Mouse (Mus musculus) olfactory bulb, adult 2 months (tissue): ENCODE data around the gene Dhx16. TPM values are rescaled to one million over a fixed set of nuclear protein-coding genes. Genes with fewer than 3 reads are reported as not detected.

Experiments used
- H3K27ac ChIP-seq: fragments of 200-500 bp; 2 replicates; pipeline ENCODE4 v1.5.1; 2012; ENCODE audit warnings: low read depth, low read length; ENCODE audit not compliant: insufficient read depth
- H3K4me1 ChIP-seq: fragments of 200-500 bp; 2 replicates; pipeline ENCODE4 v1.6.1; 2012; ENCODE audit warnings: low read length; ENCODE audit not compliant: control insufficient read depth, insufficient read depth
- H3K4me3 ChIP-seq: fragments of 200-500 bp; 2 replicates; pipeline ENCODE4 v1.5.1; 2012; ENCODE audit warnings: mild to moderate bottlenecking, low read depth, low read length, moderate library complexity; ENCODE audit not compliant: insufficient read depth
- CTCF ChIP-seq: fragments of 200-500 bp; IDR thresholded peaks from 2 replicates; pipeline ENCODE4 v1.5.1; 2012; ENCODE audit warnings: low read depth, mild to moderate bottlenecking, low read length, moderate library complexity; ENCODE audit not compliant: insufficient read depth
- POLR2A ChIP-seq: fragments of 200-500 bp; IDR thresholded peaks from 2 replicates; pipeline ENCODE4 v1.6.1; 2012; ENCODE audit warnings: mild to moderate bottlenecking, low read depth, low read length, moderate library complexity; ENCODE audit not compliant: insufficient read depth
- WGBS: fragments of 180-500 bp; shearing (Covaris S2); methylation state at CpG from one replicate; pipeline ENCODE4 v1.1.7; 2018; 5-methylcytosine and 5-hydroxymethylcytosine counted together
- polyA plus RNA-seq: library from polyadenylated mRNA; stranded (reverse); fragments of >200 nt; gene quantifications from 2 replicates; pipeline ENCODE4 v1.2.4, GENCODE M21; 2012; ENCODE audit warnings: low replicate concordance; ENCODE audit not compliant: missing spikeins, insufficient read depth, insufficient read length

The Dhx16 gene
- polyA plus RNA-seq, 1 experiment = not detected

GRCm38 (mm10) chr17:35868165-35868820 lies 11.3 kb upstream of the Dhx16 start:
- 43% methylated on average over 17 of the region's 17 CpGs for WGBS
- Histone ChIP-seq H3K4me1 (peaks cover 47% of the 10 kb centered on the region), H3K27ac (peak overlapping the region; percentile 17; the same call in 1 of the 2 replicates)

GRCm38 (mm10) chr17:35868961-35869345 lies 10.7 kb upstream of the Dhx16 start:
- TF ChIP-seq CTCF = no peak
- TF ChIP-seq POLR2A = no peak
- H3K27ac ChIP-seq = peak overlapping the region; percentile 17; the same call in 1 of the 2 replicates
- peak overlapping the region; percentile 53 for H3K4me3 ChIP-seq
- WGBS = 17% methylated on average over 7 of the region's 7 CpGs
- H3K4me1 ChIP-seq = peaks cover 51% of the 10 kb centered on the region

More at GRCm38 (mm10) chr17:35868165-35868820, 11.3 kb upstream of the Dhx16 start:
- peak overlapping the region; percentile 53 for H3K4me3 ChIP-seq
- TF ChIP-seq CTCF (no peak), POLR2A (no peak)

- 21% methylated on average over 7 of the region's 7 CpGs for WGBS
- H3K27ac ChIP-seq = peak overlapping the region; percentile 17; the same call in 1 of the 2 replicates
- peak overlapping the region; percentile 53 for H3K4me3 ChIP-seq
- TF ChIP-seq POLR2A (no peak), CTCF (no peak)
- H3K4me1 ChIP-seq = peaks cover 51% of the 10 kb centered on the region
Observed at GRCm38 (mm10) chr17:35869346-35870067, 10.1 kb upstream of the Dhx16 start.

GRCm38 (mm10) chr17:35870151-35870883 lies 9.3 kb upstream of the Dhx16 start:
- Histone ChIP-seq H3K27ac (peak overlapping the region; percentile 79; the same call in 1 of the 2 replicates), H3K4me3 (peak overlapping the region; percentile 19; the same call in 1 of the 2 replicates), H3K4me1 (peaks cover 48% of the 10 kb centered on the region)
- WGBS = 53% methylated on average over 9 of the region's 9 CpGs
- TF ChIP-seq POLR2A (no peak), CTCF (no peak)

- TF ChIP-seq CTCF (no peak), POLR2A (no peak)
- Histone ChIP-seq H3K27ac (peak overlapping the region; percentile 79; the same call in 1 of the 2 replicates), H3K4me1 (peaks cover 44% of the 10 kb centered on the region), H3K4me3 (no peak overlapping the region)
- WGBS = 56% methylated on average over 8 of the region's 8 CpGs
Observed at GRCm38 (mm10) chr17:35870884-35871696, 8.5 kb upstream of the Dhx16 start.

- Histone ChIP-seq H3K4me1 (peaks cover 19% of the 10 kb centered on the region), H3K4me3 (no peak overlapping the region), H3K27ac (no peak overlapping the region)
- WGBS = 31% methylated on average over 21 of the region's 21 CpGs
- TF ChIP-seq CTCF = peak; percentile 79
- TF ChIP-seq POLR2A = no peak
Observed at GRCm38 (mm10) chr17:35873774-35874519, 5.7 kb upstream of the Dhx16 start.

GRCm38 (mm10) chr17:35874721-35875120 lies 4.9 kb upstream of the Dhx16 start:
- Histone ChIP-seq H3K4me3 (no peak overlapping the region), H3K27ac (no peak overlapping the region), H3K4me1 (peaks cover 15% of the 10 kb centered on the region)
- WGBS = 69% methylated on average over 6 of the region's 6 CpGs
- TF ChIP-seq CTCF (no peak), POLR2A (no peak)
